Mouse (Mus musculus) heart, postnatal 0 days (tissue): ENCODE data around the gene Lrrc8c.

ENCODE experiments used
- CTCF ChIP-seq: IDR thresholded peaks from 2 replicates; pipeline ENCODE4 v1.5.1; 2016; ENCODE audit warnings: antibody characterized with exemption, control low read depth, low read depth
- EP300 ChIP-seq: IDR thresholded peaks from 2 replicates; pipeline ENCODE4 v1.6.1; 2016; ENCODE audit warnings: antibody characterized with exemption, low read depth

GRCm38 (mm10) chr5:105526766-105527165 lies 7.6 kb downstream of the Lrrc8c start:
- TF ChIP-seq CTCF (no peak), EP300 (no peak)
